Mouse (Mus musculus): ENCODE data around the gene Bpgm. TPM values are rescaled to one million over a fixed set of nuclear protein-coding genes. Genes with fewer than 3 reads are reported as not detected.

The Bpgm gene
- total RNA-seq, 2 experiments from 2014 or later: 69.4 to 74.8 TPM

DNA sequence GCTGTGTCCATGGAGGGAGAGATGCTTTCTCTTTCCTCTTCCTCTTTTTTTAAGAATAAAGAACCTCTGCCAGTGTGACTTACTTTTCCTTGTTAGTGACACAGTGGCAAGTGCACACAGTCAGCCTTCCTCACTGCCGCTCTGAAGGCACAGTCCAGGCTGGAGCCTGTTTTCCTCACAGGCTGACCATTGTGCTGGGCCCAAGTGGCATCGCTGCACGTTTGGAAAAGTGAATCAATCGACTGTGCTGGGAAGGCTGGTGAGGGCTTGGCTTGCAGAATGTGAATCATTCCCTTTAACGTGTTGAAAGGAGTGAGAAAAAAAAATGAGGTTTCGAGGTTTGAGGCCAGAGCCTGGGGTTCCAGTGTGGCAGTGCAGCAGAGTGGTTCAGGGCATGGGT lies 5.3 kb downstream of the Bpgm start:
- intact Hi-C loops (cut with DNase I): no loop called here
- DNase-seq (ENCODE audit: low spot score in 2 of 2): peak in 1 of 2 experiments; percentile 31

- DNase-seq (ENCODE audit: low spot score in 2 of 2): no peak
- intact Hi-C loops (cut with DNase I): no loop called here
Measured at GRCm38 (mm10) chr6:34482842-34483241, 6.8 kb downstream of the Bpgm start.

GRCm38 (mm10) chr6:34483390-34483789 lies 7.4 kb downstream of the Bpgm start:
- DNase-seq (ENCODE audit: low spot score in 2 of 2): no peak
- intact Hi-C loops (cut with DNase I): no loop called here

- intact Hi-C loops (cut with DNase I): no loop called here
- no peak for DNase-seq (ENCODE audit: low spot score in 2 of 2)
Measured at GRCm38 (mm10) chr6:34483811-34484210, 7.8 kb downstream of the Bpgm start.

GRCm38 (mm10) chr6:34486071-34486626 lies 10.1 kb downstream of the Bpgm start:
- no peak for DNase-seq (ENCODE audit: low spot score in 2 of 2)
- intact Hi-C loops (cut with DNase I): no loop called here

DNA sequence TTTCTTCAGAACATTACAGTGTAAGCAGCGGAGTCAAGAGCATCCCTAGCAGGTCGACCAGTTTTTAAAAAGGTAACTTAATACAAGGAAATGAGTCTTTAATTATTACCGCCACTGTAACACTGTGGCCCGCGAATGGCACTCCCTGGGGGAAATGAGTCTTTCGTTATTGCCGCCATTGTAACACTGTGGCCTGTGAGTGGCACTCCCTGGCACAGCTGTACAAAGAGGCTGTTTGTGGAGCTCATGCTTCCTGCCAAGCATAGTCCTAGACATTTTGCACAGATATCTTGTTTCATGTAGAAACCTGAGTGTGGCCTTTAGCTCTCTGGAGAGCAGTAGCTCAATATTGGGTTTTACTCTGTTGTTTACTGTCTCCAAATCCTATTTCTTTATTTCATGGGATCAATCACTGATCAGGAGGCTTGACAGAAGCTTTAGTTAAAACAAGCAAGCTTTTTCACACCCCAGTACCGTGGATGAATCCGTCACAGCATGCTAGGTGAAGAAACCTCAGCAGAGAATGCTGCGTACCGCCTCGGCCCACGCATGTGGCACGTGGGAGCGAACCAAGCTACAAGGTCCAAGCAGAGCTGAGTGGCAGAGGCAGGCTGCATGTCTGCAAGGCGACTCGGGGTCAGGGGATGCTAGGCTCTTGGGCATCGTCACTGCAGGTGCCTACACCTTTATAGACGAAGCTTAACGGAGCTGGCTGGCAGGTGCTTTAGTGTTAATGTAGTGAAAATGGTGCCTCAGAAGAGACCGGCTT lies 17.5 kb downstream of the Bpgm start:
- no peak for DNase-seq (ENCODE audit: low spot score in 2 of 2)
- intact Hi-C loops (cut with DNase I): no loop called here

- intact Hi-C loops (cut with DNase I): no loop called here
- no peak for DNase-seq (ENCODE audit: low spot score in 2 of 2)
Measured at GRCm38 (mm10) chr6:34495140-34495551, 19.1 kb downstream of the Bpgm start.

GRCm38 (mm10) chr6:34497991-34498625 lies 22.1 kb downstream of the Bpgm start:
- intact Hi-C loops (cut with DNase I): no loop called here
- no peak for DNase-seq (ENCODE audit: low spot score in 2 of 2)

GRCm38 (mm10) chr6:34502291-34502690 lies 26.3 kb downstream of the Bpgm start:
- no peak for DNase-seq (ENCODE audit: low spot score in 2 of 2)
- intact Hi-C loops (cut with DNase I): no loop called here

DNA sequence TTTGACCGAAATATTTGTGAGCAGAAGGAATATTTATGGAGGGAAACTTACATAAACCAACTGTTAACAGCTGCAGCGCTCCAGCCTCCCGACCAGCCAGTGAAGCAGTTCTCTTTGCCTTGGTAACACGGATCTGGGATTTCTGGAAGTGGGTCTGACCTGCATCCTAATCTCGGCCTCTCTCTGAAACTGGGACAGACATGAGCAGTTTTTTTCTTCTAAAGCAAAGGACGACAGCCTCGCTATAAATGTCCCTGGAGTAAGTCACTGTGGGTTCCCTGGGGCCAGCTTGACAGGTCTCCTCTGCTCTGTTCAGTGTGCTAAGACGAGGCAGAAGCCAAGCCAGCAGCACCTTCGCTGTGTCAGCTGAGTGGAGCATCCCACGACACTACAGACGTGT lies 29.9 kb downstream of the Bpgm start:
- peak; percentile 37 to 65 for DNase-seq (ENCODE audit: low spot score in 2 of 2)
- intact Hi-C loops (cut with DNase I): no loop called here

DNA sequence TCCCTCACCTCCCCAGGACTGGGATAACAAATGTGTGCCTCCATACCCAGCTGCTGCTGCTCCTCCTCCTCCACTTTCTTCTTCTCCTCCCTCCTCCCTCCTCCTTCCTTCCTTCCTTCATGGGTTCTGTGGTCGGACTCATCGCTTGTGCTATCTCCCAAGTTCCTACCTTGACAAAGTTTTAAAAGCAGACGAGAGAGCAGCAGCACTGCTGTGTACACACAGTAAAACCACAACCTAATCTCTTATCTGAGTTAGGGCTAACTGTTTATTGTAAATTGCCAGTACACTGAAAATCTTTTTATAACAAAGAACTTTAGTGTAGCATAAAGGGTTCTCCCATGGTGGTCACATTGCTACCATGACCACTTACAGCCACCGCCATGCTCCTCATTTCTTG lies 31.6 kb downstream of the Bpgm start:
- no peak for DNase-seq (ENCODE audit: low spot score in 2 of 2)
- intact Hi-C loops (cut with DNase I): no loop called here

- intact Hi-C loops (cut with DNase I): no loop called here
- no peak for DNase-seq (ENCODE audit: low spot score in 2 of 2)
Measured at GRCm38 (mm10) chr6:34508016-34508415, 32.0 kb downstream of the Bpgm start.

DNA sequence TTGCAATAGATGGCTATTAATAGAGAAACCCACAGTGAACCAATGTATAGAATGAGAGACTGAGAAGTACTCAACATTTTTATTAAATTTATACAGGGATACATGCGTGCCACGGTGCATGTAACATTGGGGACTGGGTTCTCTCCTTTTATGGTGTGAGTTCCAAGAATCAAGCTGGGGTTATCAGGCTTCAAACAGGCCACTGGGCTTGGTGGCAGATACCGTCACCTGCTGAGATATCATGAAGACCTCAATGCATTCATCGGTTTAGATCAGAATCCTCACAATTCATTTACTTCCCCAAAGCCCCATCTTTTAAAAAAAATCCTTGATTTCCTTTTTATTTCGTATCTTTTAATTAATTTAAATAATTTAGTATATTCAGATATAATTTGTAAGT lies 34.3 kb downstream of the Bpgm start:
- DNase-seq (ENCODE audit: low spot score in 2 of 2): no peak
- intact Hi-C loops (cut with DNase I): loop anchor here (10.0 kb wide), 2 partner anchors 415 to 485 kb away; partner anchors contain the start of gene Stra8

GRCm38 (mm10) chr6:34511410-34511809 lies 35.4 kb downstream of the Bpgm start:
- intact Hi-C loops (cut with DNase I): loop anchor here (10.0 kb wide), 2 partner anchors 413 to 483 kb away; partner anchors contain the start of gene Stra8
- peak; percentile 17 to 41 for DNase-seq (ENCODE audit: low spot score in 2 of 2)

GRCm38 (mm10) chr6:34512741-34513140 lies 36.7 kb downstream of the Bpgm start:
- intact Hi-C loops (cut with DNase I): loop anchor here (10.0 kb wide), 2 partner anchors 412 to 482 kb away; partner anchors contain the start of gene Stra8
- DNase-seq (ENCODE audit: low spot score in 2 of 2): no peak

GRCm38 (mm10) chr6:34514655-34515054 lies 38.6 kb downstream of the Bpgm start:
- intact Hi-C loops (cut with DNase I): loop anchor here (2.0 to 10.0 kb wide), 3 partner anchors 240 to 480 kb away; partner anchors contain the start of gene Stra8
- DNase-seq (ENCODE audit: low spot score in 2 of 2): peak; percentile 56 to 59

DNA sequence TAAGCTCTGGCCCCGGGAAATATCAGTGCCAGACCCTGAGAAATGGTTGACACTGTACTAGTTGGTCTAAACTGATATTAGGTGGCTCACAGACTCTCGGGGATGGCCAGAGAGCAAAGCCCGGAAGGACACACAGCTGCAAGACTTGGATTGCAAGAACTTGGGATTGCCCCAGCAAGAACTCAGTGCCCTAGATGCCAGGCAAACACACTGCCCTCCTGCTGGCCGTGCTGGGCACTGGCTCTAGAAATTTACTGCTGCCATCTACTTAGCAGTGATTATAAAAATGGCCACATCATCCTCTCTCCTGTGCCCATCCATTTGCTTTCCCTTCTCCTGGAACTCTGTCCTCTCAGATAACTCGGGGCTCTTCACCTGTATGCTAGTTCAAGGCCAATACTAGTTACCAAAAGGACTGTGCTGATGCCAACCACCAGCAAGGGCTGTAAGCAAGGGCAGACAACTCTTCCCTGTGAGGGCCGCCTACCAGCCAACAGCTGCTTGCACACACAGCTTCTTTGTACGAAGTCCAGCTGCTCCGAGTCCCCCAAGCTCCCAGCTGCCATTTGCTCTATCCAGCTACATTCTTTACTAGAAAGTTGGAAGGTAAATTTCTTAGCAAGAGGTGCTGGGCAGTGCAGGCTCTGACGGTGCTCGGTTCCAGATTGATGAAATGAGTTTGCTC lies 39.2 kb downstream of the Bpgm start:
- peak; percentile 13 to 22 for DNase-seq (ENCODE audit: low spot score in 2 of 2)
- intact Hi-C loops (cut with DNase I): loop anchor here (2.0 to 10.0 kb wide), 3 partner anchors 240 to 480 kb away; partner anchors contain the start of gene Stra8

DNA sequence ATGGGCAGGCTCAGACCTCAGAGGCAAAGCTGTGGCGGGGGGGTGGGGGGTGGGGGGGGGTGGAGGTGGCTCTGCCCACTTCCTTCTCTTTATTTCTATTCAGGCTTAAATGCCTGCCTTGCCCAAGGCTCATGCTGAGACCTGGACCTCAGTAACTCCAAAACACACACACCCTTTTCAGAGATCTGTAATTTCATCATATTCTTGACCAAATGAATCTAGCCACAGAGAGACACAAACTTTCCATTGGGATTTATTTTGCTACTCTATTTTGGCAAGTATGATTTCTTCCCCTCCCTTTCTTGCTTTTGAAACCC lies 39.7 kb downstream of the Bpgm start:
- intact Hi-C loops (cut with DNase I): loop anchor here (2.0 to 10.0 kb wide), 3 partner anchors 239 to 479 kb away; partner anchors contain the start of gene Stra8
- DNase-seq (ENCODE audit: low spot score in 2 of 2): no peak

- intact Hi-C loops (cut with DNase I): loop anchor here (10.0 kb wide), 2 partner anchors 407 to 477 kb away; partner anchors contain the start of gene Stra8
- DNase-seq (ENCODE audit: low spot score in 2 of 2): no peak
Measured at GRCm38 (mm10) chr6:34517750-34518149, 41.7 kb downstream of the Bpgm start.

GRCm38 (mm10) chr6:34519087-34519486 lies 43.1 kb downstream of the Bpgm start:
- DNase-seq (ENCODE audit: low spot score in 2 of 2): no peak
- intact Hi-C loops (cut with DNase I): loop anchor here (10.0 kb wide), 2 partner anchors 406 to 476 kb away; partner anchors contain the start of gene Stra8
